Mouse (Mus musculus): ENCODE results near the gene Slc22a16. TPM values are rescaled to one million over a fixed set of nuclear protein-coding genes. Genes with fewer than 3 reads are reported as not detected.
"Not testable (repeated sequence)": the region's sequence is repeated elsewhere in the genome, so short reads cannot be mapped to it uniquely, and the experiment has no call there.

Slc22a16 gene
- total RNA-seq (2021) = not detected
- long read RNA-seq, experiment 1 = 0 reads
- long read RNA-seq, experiment 2 = 0 reads

DNA sequence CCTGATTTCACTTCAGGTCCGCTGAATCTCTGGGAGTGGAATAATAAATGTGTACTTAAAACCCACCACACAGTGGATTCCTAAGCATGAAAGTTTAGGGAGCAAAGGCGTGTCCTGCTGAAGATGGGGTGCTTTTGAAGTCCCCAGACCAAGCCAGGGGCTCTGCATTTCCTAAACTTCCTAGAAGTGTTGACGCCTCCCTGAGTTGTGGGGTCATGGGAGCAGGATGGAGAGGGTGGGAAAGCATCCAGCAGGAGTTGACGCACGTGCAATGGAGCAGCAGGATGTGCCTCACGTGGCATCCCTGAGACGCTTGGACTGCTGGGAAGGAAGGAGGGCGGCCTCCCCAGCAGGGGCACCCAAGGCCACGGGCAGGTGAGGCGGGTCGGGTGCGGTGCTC lies at the start of gene Slc22a16:
TSS of gene Slc22a16 (plus strand) at position 301 of the 400 bp plus-strand sequence.
- no peak for DNase-seq

DNA sequence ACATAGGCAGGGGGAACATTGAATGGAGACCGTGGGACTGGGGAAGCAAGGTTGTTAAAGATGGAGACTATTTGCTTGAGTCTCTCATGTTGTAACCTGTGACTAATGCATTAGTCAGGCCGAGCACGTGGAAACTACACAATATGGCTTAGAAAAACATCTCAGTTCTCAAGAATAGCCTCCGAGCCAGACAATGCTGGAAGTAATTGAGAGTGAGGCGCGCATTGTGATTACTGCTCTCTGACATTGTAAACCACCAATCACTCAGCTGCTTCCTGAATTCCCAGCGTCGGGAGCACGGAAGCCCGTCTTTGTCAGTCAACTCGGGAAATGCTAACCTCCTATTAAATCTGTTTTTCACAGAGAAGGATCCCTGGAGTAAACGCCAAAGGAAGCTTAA lies 48.6 kb upstream of the Slc22a16 start:
- peak; percentile 34 to 52 for DNase-seq

GRCm38 (mm10) chr10:40523312-40523975 lies 46.7 kb upstream of the Slc22a16 start:
- DNase-seq = no peak

DNA sequence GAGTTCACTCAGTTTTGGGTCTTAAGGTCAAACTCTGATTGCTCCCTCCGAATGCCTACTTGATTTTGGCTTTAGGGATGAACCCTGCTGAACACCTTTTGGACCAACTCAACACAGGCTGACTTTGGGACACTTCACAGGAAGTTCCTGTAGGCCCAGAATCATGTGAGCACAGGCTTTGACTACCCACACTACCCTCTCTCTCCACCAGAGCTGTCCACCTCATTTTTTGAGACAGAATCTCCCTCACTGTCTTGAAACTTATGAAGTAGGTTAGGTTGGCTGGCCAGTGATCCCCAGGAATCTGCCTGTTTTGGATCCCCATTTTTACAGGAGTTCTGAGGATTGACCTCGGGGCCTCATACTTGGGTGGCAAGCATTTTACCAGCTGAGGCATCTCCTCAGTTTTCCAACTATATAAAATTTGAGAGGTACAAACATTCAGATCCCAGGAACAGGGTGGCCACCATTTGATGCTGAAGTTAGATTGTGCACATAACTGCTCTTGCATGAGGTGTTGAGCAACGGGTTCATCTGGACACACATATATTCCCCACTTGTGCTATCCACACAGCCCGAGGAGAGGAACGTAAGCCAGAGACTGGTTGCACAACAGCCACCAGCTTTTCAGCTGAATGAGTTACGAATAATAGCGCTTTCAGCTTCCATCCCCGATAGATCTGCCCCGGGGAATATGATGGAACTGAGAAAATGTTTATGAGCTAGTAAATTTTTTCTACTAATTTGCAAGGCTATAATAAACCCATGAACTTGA lies 45.9 kb upstream of the Slc22a16 start:
- DNase-seq = no peak

DNA sequence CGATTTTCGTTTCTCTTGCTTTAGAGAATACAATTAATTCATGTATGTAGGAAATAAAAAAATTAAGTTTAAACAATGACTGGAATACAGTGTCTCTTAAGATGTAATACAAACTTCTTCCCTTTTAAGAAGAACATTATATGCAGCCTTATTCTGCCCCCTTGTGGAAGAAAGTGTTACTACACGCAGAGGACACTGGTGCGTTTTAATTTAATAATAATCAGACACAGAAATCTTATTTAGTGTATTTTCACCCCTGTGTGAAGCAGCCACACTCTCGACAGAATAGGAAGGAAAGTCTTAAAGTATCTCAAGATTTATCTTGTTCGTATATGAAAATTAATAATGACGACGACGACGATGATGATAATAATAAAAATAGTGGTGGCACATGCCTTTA lies 45.1 kb upstream of the Slc22a16 start:
- peak in 1 of 2 experiments; percentile 58 for DNase-seq

DNA sequence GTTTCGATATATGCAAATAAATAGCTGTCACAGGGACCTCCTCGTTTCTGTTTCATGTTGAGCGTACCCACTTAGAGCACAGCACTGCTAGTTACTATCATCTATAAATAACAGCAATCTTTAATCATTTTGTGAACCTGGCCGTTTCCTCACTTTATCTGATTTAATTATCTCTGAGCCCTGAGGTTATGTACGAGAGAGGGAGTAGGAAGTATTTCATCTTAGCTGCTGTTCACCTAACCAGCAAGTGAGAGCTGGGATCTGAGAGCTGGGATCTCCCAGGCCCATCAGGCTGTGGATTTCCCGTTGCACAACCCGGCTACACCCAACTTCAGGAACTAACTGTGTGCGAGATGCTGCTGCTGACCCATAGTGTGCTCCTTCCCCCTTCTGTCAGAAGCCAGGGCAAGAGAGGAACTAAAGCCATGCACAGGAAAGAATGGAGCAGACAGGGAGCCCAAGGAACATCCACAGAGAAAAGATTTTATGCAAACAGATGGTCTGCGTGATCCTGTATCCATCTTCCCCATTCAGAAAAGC lies 44.5 kb upstream of the Slc22a16 start:
- DNase-seq = no peak

DNA sequence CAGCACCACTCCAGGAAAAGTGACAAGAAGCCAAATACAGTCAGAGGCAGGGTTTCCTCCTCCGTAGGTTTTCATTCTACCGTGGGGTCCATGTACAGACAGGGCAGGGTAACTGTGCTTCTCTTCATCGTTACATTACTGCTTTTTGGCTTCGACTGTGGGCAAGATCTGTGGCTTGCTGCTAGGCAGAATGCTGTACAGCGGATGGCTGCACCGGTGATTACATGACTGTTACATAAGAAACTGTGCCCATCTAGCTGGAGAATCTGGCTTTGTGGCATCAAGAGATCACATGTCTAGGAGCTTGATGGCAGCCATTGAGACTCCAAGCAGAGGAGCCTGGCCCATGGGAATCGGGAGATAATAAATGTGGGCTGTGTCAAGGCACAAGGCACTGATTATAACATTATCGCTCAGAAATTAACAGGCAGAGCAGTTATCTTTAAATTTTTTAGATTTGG lies 43.8 kb upstream of the Slc22a16 start:
- no peak for DNase-seq

- DNase-seq = no peak
Measured at GRCm38 (mm10) chr10:40526986-40527385, 43.1 kb upstream of the Slc22a16 start.

DNA sequence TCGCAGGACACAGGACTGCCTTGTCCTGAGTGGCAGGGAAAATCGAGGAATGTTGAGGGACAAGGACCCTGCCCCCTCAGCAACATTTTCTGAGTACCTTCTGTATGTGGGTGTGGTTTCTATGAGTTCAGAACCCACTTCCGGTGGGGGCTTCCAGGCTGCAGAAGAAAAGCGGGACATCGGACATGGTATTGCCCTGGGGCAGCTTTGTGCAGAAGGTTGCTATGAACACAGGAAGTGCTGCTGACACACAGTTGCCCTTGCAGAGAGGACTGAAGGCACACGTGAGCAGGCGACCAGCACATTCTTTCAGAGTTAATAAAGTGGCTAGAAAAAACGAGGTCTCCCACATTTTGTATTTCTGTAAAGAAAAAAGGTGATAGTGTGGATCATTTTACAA lies 42.6 kb upstream of the Slc22a16 start:
- DNase-seq = peak in 1 of 2 experiments; percentile 18

GRCm38 (mm10) chr10:40528668-40529067 lies 41.5 kb upstream of the Slc22a16 start:
- DNase-seq = no peak

- DNase-seq = peak; percentile 49 to 57
Measured at GRCm38 (mm10) chr10:40529617-40530016, 40.5 kb upstream of the Slc22a16 start.

DNA sequence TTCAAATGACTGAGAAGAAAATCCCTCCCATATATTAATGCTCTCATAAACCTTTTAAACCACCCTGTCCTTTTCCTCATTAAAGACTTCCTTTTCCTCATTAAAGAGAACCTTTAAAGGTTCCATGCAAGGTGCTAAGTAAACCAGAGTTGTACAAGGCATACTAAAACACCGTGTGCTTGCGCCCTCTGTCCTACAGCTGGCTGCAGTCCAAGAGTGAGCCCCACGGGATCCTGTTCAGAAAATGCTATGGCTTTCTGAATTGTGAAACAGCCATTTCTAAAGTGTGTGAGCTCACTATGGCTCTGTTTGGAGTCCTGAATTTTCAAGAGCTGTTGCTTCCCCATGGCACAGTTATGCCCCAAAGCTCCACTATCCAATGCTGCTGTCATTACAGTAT lies 39.5 kb upstream of the Slc22a16 start:
- DNase-seq = no peak

DNA sequence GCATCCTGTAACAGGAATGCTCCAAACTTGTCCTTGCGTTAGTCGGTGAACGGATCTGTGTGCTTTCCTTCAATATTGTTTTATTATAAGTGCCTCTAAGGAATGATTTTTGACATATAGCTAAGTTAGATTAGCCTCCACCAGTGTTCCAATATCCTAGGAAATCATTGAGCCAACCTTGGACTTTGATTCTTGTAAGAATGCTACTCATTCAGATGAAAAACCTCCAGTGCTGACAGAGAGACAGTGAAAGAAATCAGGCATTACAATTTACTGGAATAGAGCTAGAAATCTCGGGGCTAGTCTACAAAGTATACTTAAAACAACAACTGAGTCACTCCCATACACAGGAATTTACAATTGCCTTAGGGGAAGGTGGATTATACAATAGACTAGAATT lies 37.5 kb upstream of the Slc22a16 start:
- DNase-seq = not testable (repeated sequence)

GRCm38 (mm10) chr10:40541351-40541750 lies 28.8 kb upstream of the Slc22a16 start:
- no peak for DNase-seq

DNA sequence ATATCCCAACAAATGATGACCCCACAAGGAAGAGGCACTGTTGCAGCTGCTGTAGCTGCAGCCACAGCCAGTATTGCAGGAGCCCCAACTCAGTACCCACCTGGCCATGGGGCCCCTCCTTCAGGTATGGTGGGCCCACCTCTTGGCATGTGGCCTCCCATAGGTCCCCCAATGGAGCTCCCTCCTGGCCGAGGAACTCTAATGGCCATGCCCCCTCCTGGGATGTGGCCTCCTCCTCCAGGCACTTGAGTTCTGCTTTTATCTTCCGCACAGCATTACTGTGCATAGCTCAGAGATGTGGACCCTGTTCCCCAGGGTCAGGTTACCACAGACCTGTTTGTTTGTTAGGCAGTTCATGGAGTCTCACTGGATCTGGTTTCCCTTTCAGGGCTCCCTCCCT lies 20.8 kb upstream of the Slc22a16 start:
- DNase-seq = no peak

DNA sequence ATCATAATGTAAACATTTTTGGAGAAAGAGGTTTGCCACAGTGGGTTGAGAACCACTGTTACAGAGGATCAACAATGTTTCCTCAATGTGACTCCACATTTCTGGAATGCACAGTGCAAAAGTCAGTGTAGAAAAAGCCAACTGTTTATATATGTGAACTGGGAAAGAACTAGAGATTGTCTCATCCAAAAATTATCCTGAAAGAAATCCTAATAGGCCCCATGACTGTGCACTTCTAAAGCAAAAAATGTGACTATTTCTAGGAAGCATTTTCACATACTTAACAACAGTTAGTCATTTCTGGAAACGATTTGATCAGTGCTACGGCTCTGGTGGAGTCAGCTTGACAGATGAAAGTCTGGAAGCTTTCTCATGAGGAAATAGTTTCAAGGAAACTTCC lies 18.3 kb upstream of the Slc22a16 start:
- DNase-seq = no peak

DNA sequence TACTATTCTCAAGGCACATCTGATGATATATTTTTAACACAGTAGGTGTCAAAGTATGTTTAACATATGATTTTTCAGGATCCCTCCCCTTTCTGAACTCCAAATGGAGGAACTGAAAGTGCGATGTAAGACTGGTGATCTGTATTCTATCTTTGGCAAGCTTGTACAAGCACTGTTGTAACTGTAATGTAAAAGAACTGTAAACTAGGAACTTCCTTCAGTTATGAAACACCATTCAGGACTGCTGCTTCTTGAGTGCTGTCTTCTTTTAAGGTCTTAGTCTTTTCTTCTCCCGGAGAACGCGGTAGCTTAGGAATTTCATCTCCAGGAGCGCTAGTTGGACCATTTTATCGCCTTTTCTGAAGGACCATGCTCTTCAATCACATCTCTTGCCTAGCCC lies 4.4 kb upstream of the Slc22a16 start:
- DNase-seq = not testable (repeated sequence)

DNA sequence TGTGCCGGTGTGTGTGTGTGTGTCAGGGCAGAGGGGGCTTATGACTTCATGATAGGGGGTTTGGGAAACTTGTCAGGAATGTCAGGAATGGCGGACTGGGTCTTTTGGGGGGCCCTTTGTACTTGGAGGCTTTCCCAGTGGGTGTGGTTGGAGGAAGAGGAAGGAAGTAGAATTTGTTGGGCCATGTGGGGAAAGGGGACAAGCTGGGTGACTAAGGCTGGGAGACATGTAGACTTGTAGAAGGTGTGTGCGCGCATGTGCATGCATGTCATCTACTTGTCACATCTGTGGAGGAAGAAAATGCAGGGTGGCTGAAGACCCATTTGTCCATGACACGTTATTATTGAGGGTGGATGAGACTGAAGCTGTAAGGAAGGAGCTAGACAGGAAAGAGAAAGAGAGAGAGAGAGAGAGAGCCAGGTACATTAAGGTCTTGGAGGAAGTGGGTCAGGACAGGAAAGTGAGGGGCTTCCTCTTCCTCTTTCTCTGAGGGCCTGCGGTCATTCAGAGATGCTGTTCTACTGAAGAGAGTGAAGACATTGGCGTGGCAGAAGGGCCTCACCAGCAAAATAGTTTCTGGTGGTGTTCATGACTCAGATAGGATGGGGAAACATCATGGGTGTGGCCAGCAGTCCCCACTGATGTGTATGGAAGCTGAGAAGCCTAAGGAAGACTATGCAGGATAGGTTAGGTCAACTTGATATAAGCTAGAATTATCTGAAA lies 5.9 kb downstream of the Slc22a16 start:
- no peak for DNase-seq

- DNase-seq = peak; percentile 5 to 7
Measured at GRCm38 (mm10) chr10:40583584-40584255, 13.6 kb downstream of the Slc22a16 start.

GRCm38 (mm10) chr10:40592186-40592585 lies 22.1 kb downstream of the Slc22a16 start:
- no peak for DNase-seq

GRCm38 (mm10) chr10:40597177-40597576 lies 27.0 kb downstream of the Slc22a16 start:
- peak; percentile 65 to 75 for DNase-seq

Measured in adrenal gland, postnatal 36 days (tissue).